Mouse (Mus musculus): ENCODE measurements around the gene Rad51b.
A peak's percentile ranks its signal among the peaks of the same experiment; 100 is the strongest.

The Rad51b gene

GRCm38 (mm10) chr12:79579018-79579585 is 282.0 kb downstream of the Rad51b start:
- no peak for DNase-seq (ENCODE audit: low read depth)

- DNase-seq (ENCODE audit: low read depth) = no peak
Observed at GRCm38 (mm10) chr12:79579837-79580236, 282.8 kb downstream of the Rad51b start.

- DNase-seq (ENCODE audit: low read depth) = no peak
Observed at GRCm38 (mm10) chr12:79584556-79585307, 287.6 kb downstream of the Rad51b start.

- DNase-seq (ENCODE audit: low read depth) = no peak
Observed at GRCm38 (mm10) chr12:79585336-79585735, 288.3 kb downstream of the Rad51b start.

- no peak for DNase-seq (ENCODE audit: low read depth)
Observed at GRCm38 (mm10) chr12:79588831-79589230, 291.7 kb downstream of the Rad51b start.

GRCm38 (mm10) chr12:79592206-79592605 is 295.1 kb downstream of the Rad51b start:
- DNase-seq (ENCODE audit: low read depth) = no peak

GRCm38 (mm10) chr12:79596842-79597241 is 299.8 kb downstream of the Rad51b start:
- DNase-seq (ENCODE audit: low read depth) = no peak

GRCm38 (mm10) chr12:79597351-79597750 is 300.3 kb downstream of the Rad51b start:
- DNase-seq (ENCODE audit: low read depth) = no peak

- no peak for DNase-seq (ENCODE audit: low read depth)
Observed at GRCm38 (mm10) chr12:79597786-79598185, 300.7 kb downstream of the Rad51b start.

- no peak for DNase-seq (ENCODE audit: low read depth)
Observed at GRCm38 (mm10) chr12:79598496-79598895, 301.4 kb downstream of the Rad51b start.

- no peak for DNase-seq (ENCODE audit: low read depth)
Observed at GRCm38 (mm10) chr12:79598901-79599300, 301.8 kb downstream of the Rad51b start.

- DNase-seq (ENCODE audit: low read depth) = no peak
Observed at GRCm38 (mm10) chr12:79600149-79600769, 303.2 kb downstream of the Rad51b start.

GRCm38 (mm10) chr12:79602641-79603040 is 305.6 kb downstream of the Rad51b start:
- DNase-seq (ENCODE audit: low read depth) = no peak

GRCm38 (mm10) chr12:79604850-79605249 is 307.8 kb downstream of the Rad51b start:
- no peak for DNase-seq (ENCODE audit: low read depth)

GRCm38 (mm10) chr12:79606197-79606631 is 309.1 kb downstream of the Rad51b start:
- DNase-seq (ENCODE audit: low read depth) = no peak

- no peak for DNase-seq (ENCODE audit: low read depth)
Observed at GRCm38 (mm10) chr12:79609399-79610010, 312.4 kb downstream of the Rad51b start.

- DNase-seq (ENCODE audit: low read depth) = no peak
Observed at GRCm38 (mm10) chr12:79610511-79611103, 313.5 kb downstream of the Rad51b start.

GRCm38 (mm10) chr12:79611665-79612064 is 314.6 kb downstream of the Rad51b start:
- DNase-seq (ENCODE audit: low read depth) = no peak

- DNase-seq (ENCODE audit: low read depth) = peak; percentile 82
Observed at GRCm38 (mm10) chr12:79612334-79613060, 315.4 kb downstream of the Rad51b start.

- DNase-seq (ENCODE audit: low read depth) = no peak
Observed at GRCm38 (mm10) chr12:79613061-79613788, 316.1 kb downstream of the Rad51b start.

All from c-Kit-positive CD71-negative TER-119-negative erythroid progenitor cells, embryonic 14.5 days (primary cell).